Comparison of ENCODE assay signal across 8 mouse cellular contexts in the genomic region with DNA sequence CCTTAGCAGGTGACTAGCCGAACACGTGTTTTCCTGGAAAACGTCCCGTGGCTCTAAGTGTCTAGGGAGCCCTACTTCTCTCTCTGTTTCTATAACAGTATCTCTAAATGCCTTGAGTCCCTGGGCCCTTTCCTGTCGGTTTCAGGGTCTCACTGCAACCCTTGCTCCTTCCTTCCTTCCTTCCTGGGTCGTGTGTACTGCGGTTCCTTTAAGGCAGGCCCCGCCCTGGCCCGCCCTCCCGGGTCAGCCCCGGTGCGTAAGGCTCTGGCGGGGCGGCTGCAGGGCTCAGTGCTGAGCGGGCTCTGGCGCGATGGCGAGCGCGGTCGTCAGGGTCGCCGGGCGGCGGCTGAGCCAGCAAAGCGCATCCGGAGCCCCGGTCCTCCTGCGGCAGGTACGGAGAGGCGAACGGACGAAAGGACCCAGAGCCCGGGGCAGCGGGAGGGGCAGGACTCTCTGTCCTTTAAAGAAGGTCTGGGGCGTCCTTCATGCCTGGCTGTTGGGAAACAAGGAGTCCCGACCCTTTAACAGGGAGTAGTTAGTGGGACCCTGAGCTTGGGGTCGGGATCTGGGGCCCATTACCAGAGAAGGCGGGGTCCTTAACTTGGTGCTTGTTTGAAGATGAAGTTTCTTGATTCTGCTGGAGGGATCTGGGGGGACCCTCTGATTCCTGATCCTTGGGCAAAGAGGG. TPM values are rescaled to one million over a fixed set of nuclear protein-coding genes. Genes with fewer than 3 reads are reported as not detected.
DNase-seq lines count a peak whose midpoint lies in the region; ATAC-seq and TF ChIP-seq lines count a peak whose summit lies in the region.

No protein-coding gene starts in this region.

- H3K9ac ChIP-seq in heart, embryonic 12.5 days = peak overlapping the region; percentile 73
- H3K9ac ChIP-seq in kidney, embryonic 15.5 days = peak overlapping the region; percentile 70
- peak overlapping the region; percentile 71 for H3K9ac ChIP-seq in liver, embryonic 16.5 days (ENCODE audit: low read depth, low read length)
- peak overlapping the region; percentile 60 for H3K9ac ChIP-seq in neural tube, embryonic 11.5 days (ENCODE audit: low read length)
- peak overlapping the region; percentile 54; the same call in 1 of the 2 replicates for H3K9ac ChIP-seq in stomach, embryonic 14.5 days (replicated peaks; ENCODE audit: low read depth, low read length)

- peaks cover 11% of the 10 kb centered on the region for H3K27me3 ChIP-seq in heart, embryonic 12.5 days (replicated peaks)
- H3K27me3 ChIP-seq in kidney, embryonic 15.5 days = no peaks in the 10 kb centered on the region
- H3K27me3 ChIP-seq in liver, embryonic 16.5 days (ENCODE audit: control insufficient read depth, insufficient read depth, low read depth, low read length) = no peaks in the 10 kb centered on the region
- H3K27me3 ChIP-seq in neural tube, embryonic 11.5 days (ENCODE audit: control insufficient read depth, insufficient read depth, low read length) = peaks cover 7% of the 10 kb centered on the region
- no peaks in the 10 kb centered on the region for H3K27me3 ChIP-seq in stomach, embryonic 14.5 days (ENCODE audit: control insufficient read depth, insufficient read depth, low read length)

- peak; percentile 84 for ATAC-seq in heart, embryonic 12.5 days (ENCODE audit: insufficient number of reproducible peaks, low FRiP score)
- peak; percentile 92 for ATAC-seq in kidney, embryonic 15.5 days (replicated peaks; ENCODE audit: low FRiP score)
- peak; percentile 90 for ATAC-seq in liver, embryonic 16.5 days (ENCODE audit: low read depth)
- ATAC-seq in neural tube, embryonic 11.5 days (ENCODE audit: insufficient read depth, low FRiP score, low TSS enrichment) = peak; percentile 94
- peak; percentile 90 for ATAC-seq in stomach, embryonic 14.5 days (ENCODE audit: insufficient number of reproducible peaks, insufficient read depth, low FRiP score, low read depth)

- peak; percentile 83 for DNase-seq in CD4-positive, CD25-positive, alpha-beta regulatory T cell, adult 2 months (ENCODE audit: low read depth, low spot score)
- peak; percentile 82 for DNase-seq in neural tube, embryonic 11.5 days (ENCODE audit: low spot score)

- H3K4me3 ChIP-seq in bone marrow macrophage, adult 2 months (ENCODE audit: insufficient read depth, low read length) = peak overlapping the region; percentile 74
- H3K4me3 ChIP-seq in embryonic fibroblast, embryonic 13.5 days (ENCODE audit: insufficient read depth, low read length) = peak overlapping the region; percentile 78
- H3K4me3 ChIP-seq in heart, embryonic 12.5 days = peak overlapping the region; percentile 63
- H3K4me3 ChIP-seq in kidney, embryonic 15.5 days (replicated peaks) = peak overlapping the region; percentile 76
- peak overlapping the region; percentile 70 for H3K4me3 ChIP-seq in liver, embryonic 16.5 days (ENCODE audit: low read depth, low read length)
- H3K4me3 ChIP-seq in neural tube, embryonic 11.5 days (ENCODE audit: low read depth, low read length) = peak overlapping the region; percentile 52
- H3K4me3 ChIP-seq in stomach, embryonic 14.5 days (ENCODE audit: low read depth, low read length) = peak overlapping the region; percentile 62

- peaks cover 27% of the 10 kb centered on the region for H3K4me1 ChIP-seq in bone marrow macrophage, adult 2 months (ENCODE audit: control insufficient read depth, insufficient read depth, low read length)
- 0 out of 2 replicates have a peak, but pooled peaks cover 2% of the 10 kb centered on the region for H3K4me1 ChIP-seq in embryonic fibroblast, embryonic 13.5 days (ENCODE audit: control insufficient read depth, insufficient read depth, low read length)
- H3K4me1 ChIP-seq in heart, embryonic 12.5 days (replicated peaks) = peaks cover 3% of the 10 kb centered on the region; the same call in 1 of the 2 replicates
- peaks cover 33% of the 10 kb centered on the region for H3K4me1 ChIP-seq in kidney, embryonic 15.5 days
- H3K4me1 ChIP-seq in liver, embryonic 16.5 days (ENCODE audit: control insufficient read depth, low read depth, low read length) = peaks cover 34% of the 10 kb centered on the region
- H3K4me1 ChIP-seq in neural tube, embryonic 11.5 days (ENCODE audit: control insufficient read depth, insufficient read depth, low read length) = no peaks in the 10 kb centered on the region; the same call in 1 of the 2 replicates
- H3K4me1 ChIP-seq in stomach, embryonic 14.5 days (ENCODE audit: control insufficient read depth, insufficient read depth, low read length) = peaks cover 7% of the 10 kb centered on the region; the same call in 1 of the 2 replicates

- H3K27ac ChIP-seq in bone marrow macrophage, adult 2 months (ENCODE audit: insufficient read depth, low read depth, low read length) = no peak overlapping the region
- no peak overlapping the region for H3K27ac ChIP-seq in embryonic fibroblast, embryonic 13.5 days (ENCODE audit: insufficient read depth, low read length)
- no peak overlapping the region for H3K27ac ChIP-seq in heart, embryonic 12.5 days (ENCODE audit: poor library complexity, severe bottlenecking)
- peak overlapping the region; percentile 63; the same call in 1 of the 2 replicates for H3K27ac ChIP-seq in kidney, embryonic 15.5 days
- no peak overlapping the region for H3K27ac ChIP-seq in liver, embryonic 16.5 days (ENCODE audit: low read length)
- no peak overlapping the region for H3K27ac ChIP-seq in neural tube, embryonic 11.5 days (ENCODE audit: low read depth, low read length)
- H3K27ac ChIP-seq in stomach, embryonic 14.5 days (ENCODE audit: low read length) = no peak overlapping the region

- TF ChIP-seq CTCF in bone marrow macrophage, adult 2 months (IDR thresholded peaks at IDR 0.05; ENCODE audit: low read depth, low read length) = no peak
- no peak for TF ChIP-seq CTCF in embryonic fibroblast, embryonic 13.5 days (IDR thresholded peaks at IDR 0.05; ENCODE audit: borderline replicate concordance, insufficient read depth, low read length)

- no peaks in the 10 kb centered on the region for H3K9me3 ChIP-seq in heart, embryonic 12.5 days (replicated peaks)
- H3K9me3 ChIP-seq in kidney, embryonic 15.5 days (replicated peaks) = no peaks in the 10 kb centered on the region
- H3K9me3 ChIP-seq in liver, embryonic 16.5 days (replicated peaks; ENCODE audit: control insufficient read depth, low read length) = no peaks in the 10 kb centered on the region
- H3K9me3 ChIP-seq in neural tube, embryonic 11.5 days (ENCODE audit: control insufficient read depth, low read length) = no peaks in the 10 kb centered on the region
- no peaks in the 10 kb centered on the region for H3K9me3 ChIP-seq in stomach, embryonic 14.5 days (ENCODE audit: control insufficient read depth, low read depth, low read length)

- peak overlapping the region; percentile 76 for H3K4me2 ChIP-seq in heart, embryonic 12.5 days
- H3K4me2 ChIP-seq in kidney, embryonic 15.5 days = peak overlapping the region; percentile 82
- H3K4me2 ChIP-seq in liver, embryonic 16.5 days (ENCODE audit: low read depth, low read length) = peak overlapping the region; percentile 90
- H3K4me2 ChIP-seq in neural tube, embryonic 11.5 days (ENCODE audit: low read depth) = peak overlapping the region; percentile 66
- peak overlapping the region; percentile 78 for H3K4me2 ChIP-seq in stomach, embryonic 14.5 days (replicated peaks; ENCODE audit: low read depth, low read length)

- WGBS in heart, embryonic 12.5 days = 2% methylated on average over 39 of the region's 39 CpGs
- WGBS in kidney, embryonic 15.5 days = 2% methylated on average over 39 of the region's 39 CpGs
- under 1% methylated on average over 38 of the region's 39 CpGs for WGBS in liver, embryonic 16.5 days (ENCODE audit: insufficient replicate concordance)
- 3% methylated on average over 39 of the region's 39 CpGs for whole genome bisulfite sequencing in neural tube, embryonic 11.5 days
- 3% methylated on average over 39 of the region's 39 CpGs for WGBS in stomach, embryonic 14.5 days

- TF ChIP-seq POLR2A in bone marrow macrophage, adult 2 months (IDR thresholded peaks at IDR 0.05; ENCODE audit: borderline replicate concordance, low read depth, low read length) = no peak
- peak; percentile 92 for TF ChIP-seq POLR2A in embryonic fibroblast, embryonic 13.5 days (IDR thresholded peaks at IDR 0.05; ENCODE audit: low read depth, low read length)

- no peaks in the 10 kb centered on the region for H3K36me3 ChIP-seq in heart, embryonic 12.5 days
- H3K36me3 ChIP-seq in kidney, embryonic 15.5 days = no peaks in the 10 kb centered on the region
- no peaks in the 10 kb centered on the region for H3K36me3 ChIP-seq in liver, embryonic 16.5 days (ENCODE audit: control insufficient read depth, insufficient read depth)
- no peaks in the 10 kb centered on the region for H3K36me3 ChIP-seq in neural tube, embryonic 11.5 days (ENCODE audit: control insufficient read depth, insufficient read depth, low read length)
- H3K36me3 ChIP-seq in stomach, embryonic 14.5 days (ENCODE audit: control insufficient read depth, insufficient read depth, low read length) = no peaks in the 10 kb centered on the region

RNA-seq across cellular contexts. Expression of gene Zfp575, which starts 6.3 kb away (rescaled TPM):
- polyA plus RNA-seq in bone marrow macrophage, adult 2 months (2012; ENCODE audit: insufficient read depth, insufficient read length, missing spikeins) = not detected in 2 replicates
- 2.3 and 2.6 TPM in 2 replicates for polyA plus RNA-seq in embryonic fibroblast, embryonic 13.5 days (2011; ENCODE audit: insufficient read length, low read depth, missing spikeins)
- polyA plus RNA-seq in heart, embryonic 12.5 days (2016; fragmentation: Nextera tagmentation; extraction: Ambion mirVana) = 0.69 and 1.1 TPM in 2 replicates
- polyA plus RNA-seq in kidney, embryonic 15.5 days (2015; fragmentation: Nextera tagmentation; extraction: Ambion mirVana) = 4.0 and 5.5 TPM in 2 replicates
- polyA plus RNA-seq in liver, embryonic 16.5 days (2015; fragmentation: Nextera tagmentation; extraction: Ambion mirVana) = 0.25 and 0.30 TPM in 2 replicates
- 1.7 and 2.1 TPM in 2 replicates for polyA plus RNA-seq in neural tube, embryonic 11.5 days (2014; fragmentation: Nextera tagmentation; extraction: Ambion mirVana)
- 3.5 and 4.0 TPM in 2 replicates for polyA plus RNA-seq in stomach, embryonic 14.5 days (2014; fragmentation: Nextera tagmentation; extraction: Ambion mirVana)

RNA-seq across cellular contexts. Expression of gene Ethe1, which starts 6.4 kb away (rescaled TPM):
- 18.2 and 18.5 TPM in 2 replicates for polyA plus RNA-seq in bone marrow macrophage, adult 2 months (2012; ENCODE audit: insufficient read depth, insufficient read length, missing spikeins)
- 11.3 and 16.2 TPM in 2 replicates for polyA plus RNA-seq in embryonic fibroblast, embryonic 13.5 days (2011; ENCODE audit: insufficient read length, low read depth, missing spikeins)
- 17.6 and 19.2 TPM in 2 replicates for polyA plus RNA-seq in heart, embryonic 12.5 days (2016; fragmentation: Nextera tagmentation; extraction: Ambion mirVana)
- 46.8 and 48.4 TPM in 2 replicates for polyA plus RNA-seq in kidney, embryonic 15.5 days (2015; fragmentation: Nextera tagmentation; extraction: Ambion mirVana)
- polyA plus RNA-seq in liver, embryonic 16.5 days (2015; fragmentation: Nextera tagmentation; extraction: Ambion mirVana) = 26.4 and 26.5 TPM in 2 replicates
- polyA plus RNA-seq in neural tube, embryonic 11.5 days (2014; fragmentation: Nextera tagmentation; extraction: Ambion mirVana) = 23.4 and 23.5 TPM in 2 replicates
- polyA plus RNA-seq in stomach, embryonic 14.5 days (2014; fragmentation: Nextera tagmentation; extraction: Ambion mirVana) = 36.6 and 40.1 TPM in 2 replicates

RNA-seq across cellular contexts. Expression of gene Phldb3, which starts 16.8 kb away (rescaled TPM):
- polyA plus RNA-seq in bone marrow macrophage, adult 2 months (2012; ENCODE audit: insufficient read depth, insufficient read length, missing spikeins) = 7.2 and 7.6 TPM in 2 replicates
- polyA plus RNA-seq in embryonic fibroblast, embryonic 13.5 days (2011; ENCODE audit: insufficient read length, low read depth, missing spikeins) = 0.76 and 0.97 TPM in 2 replicates
- not detected in 2 replicates for polyA plus RNA-seq in heart, embryonic 12.5 days (2016; fragmentation: Nextera tagmentation; extraction: Ambion mirVana)
- polyA plus RNA-seq in kidney, embryonic 15.5 days (2015; fragmentation: Nextera tagmentation; extraction: Ambion mirVana) = 0.15 and 0.17 TPM in 2 replicates
- polyA plus RNA-seq in liver, embryonic 16.5 days (2015; fragmentation: Nextera tagmentation; extraction: Ambion mirVana) = 0.08 and 0.18 TPM in 2 replicates
- polyA plus RNA-seq in neural tube, embryonic 11.5 days (2014; fragmentation: Nextera tagmentation; extraction: Ambion mirVana) = 0.11 TPM in 1 of 2 replicates, not detected in the other
- polyA plus RNA-seq in stomach, embryonic 14.5 days (2014; fragmentation: Nextera tagmentation; extraction: Ambion mirVana) = 0.64 and 1.1 TPM in 2 replicates

RNA-seq across cellular contexts. Expression of gene Lypd3, which starts 42.6 kb away (rescaled TPM):
- not detected in 2 replicates for polyA plus RNA-seq in bone marrow macrophage, adult 2 months (2012; ENCODE audit: insufficient read depth, insufficient read length, missing spikeins)
- polyA plus RNA-seq in embryonic fibroblast, embryonic 13.5 days (2011; ENCODE audit: insufficient read length, low read depth, missing spikeins) = not detected in 2 replicates
- 0.10 and 0.15 TPM in 2 replicates for polyA plus RNA-seq in heart, embryonic 12.5 days (2016; fragmentation: Nextera tagmentation; extraction: Ambion mirVana)
- polyA plus RNA-seq in kidney, embryonic 15.5 days (2015; fragmentation: Nextera tagmentation; extraction: Ambion mirVana) = 1.0 and 1.2 TPM in 2 replicates
- polyA plus RNA-seq in liver, embryonic 16.5 days (2015; fragmentation: Nextera tagmentation; extraction: Ambion mirVana) = 0.05 TPM in 1 of 2 replicates, not detected in the other
- 0.76 and 0.99 TPM in 2 replicates for polyA plus RNA-seq in neural tube, embryonic 11.5 days (2014; fragmentation: Nextera tagmentation; extraction: Ambion mirVana)
- 9.8 and 13.7 TPM in 2 replicates for polyA plus RNA-seq in stomach, embryonic 14.5 days (2014; fragmentation: Nextera tagmentation; extraction: Ambion mirVana)

RNA-seq across cellular contexts. Expression of gene Xrcc1, which starts 47.7 kb away (rescaled TPM):
- 54.6 and 58.7 TPM in 2 replicates for polyA plus RNA-seq in bone marrow macrophage, adult 2 months (2012; ENCODE audit: insufficient read depth, insufficient read length, missing spikeins)
- 33.3 and 41.3 TPM in 2 replicates for polyA plus RNA-seq in embryonic fibroblast, embryonic 13.5 days (2011; ENCODE audit: insufficient read length, low read depth, missing spikeins)
- 70.5 and 71.7 TPM in 2 replicates for polyA plus RNA-seq in heart, embryonic 12.5 days (2016; fragmentation: Nextera tagmentation; extraction: Ambion mirVana)
- 117 and 137 TPM in 2 replicates for polyA plus RNA-seq in kidney, embryonic 15.5 days (2015; fragmentation: Nextera tagmentation; extraction: Ambion mirVana)
- polyA plus RNA-seq in liver, embryonic 16.5 days (2015; fragmentation: Nextera tagmentation; extraction: Ambion mirVana) = 35.4 and 40.8 TPM in 2 replicates
- polyA plus RNA-seq in neural tube, embryonic 11.5 days (2014; fragmentation: Nextera tagmentation; extraction: Ambion mirVana) = 100 and 120 TPM in 2 replicates
- polyA plus RNA-seq in stomach, embryonic 14.5 days (2014; fragmentation: Nextera tagmentation; extraction: Ambion mirVana) = 93.0 and 110 TPM in 2 replicates
